Mouse (Mus musculus): ENCODE results near the gene Zmynd12. TPM values are rescaled to one million over a fixed set of nuclear protein-coding genes. Genes with fewer than 3 reads are reported as not detected.
A peak's percentile ranks its signal among the peaks of the same experiment; 100 is the strongest.

Gene Zmynd12
- total RNA-seq, 2 experiments from 2014 or later = 0.30 to 0.50 TPM

- DNase-seq (ENCODE audit: low spot score in 2 of 2) = no peak
Observed at GRCm38 (mm10) chr4:119447261-119447660, 24.6 kb downstream of the Zmynd12 start.

GRCm38 (mm10) chr4:119447786-119448185, 25.2 kb downstream of the Zmynd12 start:
- no peak for DNase-seq (ENCODE audit: low spot score in 2 of 2)

DNA sequence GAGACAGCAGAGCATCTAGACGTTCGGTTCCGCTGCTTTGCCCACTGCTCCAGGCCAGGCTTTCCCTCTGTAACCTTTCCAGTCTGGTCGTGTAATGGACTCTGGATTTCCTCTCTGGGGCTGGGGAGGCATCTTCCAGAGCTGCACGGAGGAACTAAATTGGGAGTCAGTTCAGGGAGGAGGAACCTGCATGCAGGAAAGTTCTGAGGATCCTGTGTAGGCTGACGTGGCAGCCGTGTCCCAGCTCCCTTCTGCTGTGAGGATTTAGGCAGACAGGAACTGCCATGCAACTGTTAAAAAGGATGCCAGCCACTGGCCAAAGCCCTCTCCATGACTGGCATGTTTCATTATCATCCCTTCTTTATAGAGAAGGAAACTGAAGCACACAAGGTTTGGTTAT, 27.8 kb downstream of the Zmynd12 start:
- no peak for DNase-seq (ENCODE audit: low spot score in 2 of 2)

DNA sequence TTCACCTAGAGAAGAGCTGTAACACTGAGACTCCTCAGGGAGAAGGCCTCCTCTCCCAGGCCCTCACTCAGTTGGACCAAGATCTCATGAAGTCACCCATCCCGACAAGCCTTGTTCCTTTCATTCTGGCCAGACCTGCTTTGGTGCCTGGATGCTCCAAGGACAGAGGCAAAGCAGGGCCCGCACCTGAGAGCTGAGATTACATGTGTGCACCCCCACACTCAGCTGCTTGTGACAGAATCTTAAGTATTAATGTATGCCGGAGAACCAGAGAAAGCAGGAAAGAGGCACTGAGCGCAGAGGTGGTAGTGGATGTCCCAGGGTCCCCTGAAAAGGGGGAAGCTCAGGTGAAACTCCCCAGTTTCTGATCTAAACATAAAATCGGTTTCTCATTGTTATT, 30.5 kb downstream of the Zmynd12 start:
- DNase-seq (ENCODE audit: low spot score in 2 of 2) = no peak

DNA sequence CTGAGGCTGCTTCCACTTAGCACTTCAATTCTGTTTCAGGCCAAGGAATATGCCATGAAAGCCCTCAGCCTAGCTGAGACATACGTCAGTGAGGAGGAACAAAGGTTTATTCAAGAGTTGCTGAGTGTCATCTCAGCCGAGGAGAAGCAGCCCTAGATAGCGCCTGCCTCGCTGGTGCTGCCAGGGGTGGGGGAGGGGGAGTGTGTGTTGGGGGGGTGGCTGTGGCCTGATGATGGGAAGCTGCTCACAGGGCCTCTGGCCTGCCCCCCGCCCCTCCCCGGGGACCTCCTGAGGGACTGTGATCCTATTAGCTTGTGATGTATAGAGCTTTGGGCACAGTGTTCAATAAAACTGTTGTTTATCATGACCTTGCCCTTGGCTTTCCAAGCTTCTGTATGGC, 30.9 kb downstream of the Zmynd12 start:
- DNase-seq (ENCODE audit: low spot score in 2 of 2) = no peak

- peak in 1 of 2 experiments; percentile 62 for DNase-seq (ENCODE audit: low spot score in 2 of 2)
Observed at GRCm38 (mm10) chr4:119460296-119460695, 37.7 kb downstream of the Zmynd12 start.

DNA sequence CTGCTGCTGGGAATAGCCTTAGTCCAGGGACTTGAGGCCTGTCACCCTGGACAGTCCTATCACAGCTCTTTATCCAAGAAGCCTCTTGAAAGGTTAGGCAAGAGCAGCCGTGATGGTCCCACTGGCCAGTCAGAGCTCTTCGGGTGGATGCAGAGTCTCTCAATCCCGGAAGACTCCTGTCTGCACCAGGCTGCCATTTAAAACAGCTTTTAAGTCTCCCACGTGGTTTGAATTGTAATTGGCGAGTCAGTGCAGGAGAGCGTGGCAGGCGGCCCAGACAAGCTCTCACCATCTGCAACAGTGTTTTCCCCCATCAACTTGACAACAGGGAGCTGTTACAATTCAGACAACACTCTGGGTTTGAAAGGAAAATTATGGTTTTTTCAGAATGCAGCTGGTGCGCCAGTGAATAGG, 38.1 kb downstream of the Zmynd12 start:
- peak; percentile 91 to 96 for DNase-seq (ENCODE audit: low spot score in 2 of 2)

DNA sequence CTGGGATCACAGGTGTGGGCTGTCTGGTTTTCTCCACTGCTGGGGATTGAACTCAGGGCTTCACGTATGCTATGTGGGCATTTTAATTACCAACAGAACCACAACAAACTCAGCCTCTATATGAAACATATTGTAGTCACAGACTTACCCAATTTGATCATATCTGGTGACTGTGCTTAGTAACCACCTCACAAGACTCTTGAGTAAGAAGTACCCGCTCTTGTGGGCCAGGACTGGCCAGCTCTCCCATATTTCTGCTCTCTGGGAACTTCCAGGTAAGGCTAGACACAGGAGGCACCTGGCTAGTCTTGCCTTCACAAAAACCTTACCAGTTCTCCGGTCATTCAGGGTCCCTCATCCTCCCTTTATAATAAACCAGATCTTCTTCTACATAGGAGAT, 39.8 kb downstream of the Zmynd12 start:
- no peak for DNase-seq (ENCODE audit: low spot score in 2 of 2)

- DNase-seq (ENCODE audit: low spot score in 2 of 2) = peak in 1 of 2 experiments; percentile 26
Observed at GRCm38 (mm10) chr4:119462858-119463755, 40.5 kb downstream of the Zmynd12 start.

GRCm38 (mm10) chr4:119463756-119464419, 41.3 kb downstream of the Zmynd12 start:
- no peak for DNase-seq (ENCODE audit: low spot score in 2 of 2)

DNA sequence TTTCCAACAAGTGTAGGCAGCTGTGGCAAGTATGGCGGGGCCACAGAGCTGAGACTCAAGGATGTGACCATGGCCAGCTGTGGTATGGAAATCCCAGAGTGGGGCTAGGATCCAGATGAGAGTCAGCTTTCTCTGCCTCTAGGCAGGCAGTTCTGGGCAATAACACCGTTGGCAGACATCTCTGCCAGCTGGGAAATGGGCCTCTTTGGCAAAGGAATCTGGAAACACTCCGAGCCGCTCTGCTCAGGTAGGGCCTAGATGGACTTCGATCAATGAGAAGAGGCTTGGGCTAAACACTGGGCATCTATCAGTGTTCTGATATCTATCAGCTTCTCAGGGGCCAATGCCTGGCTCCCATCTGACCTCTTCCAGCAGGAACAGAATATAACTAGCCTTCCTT, 43.2 kb downstream of the Zmynd12 start:
- DNase-seq (ENCODE audit: low spot score in 2 of 2) = no peak

DNA sequence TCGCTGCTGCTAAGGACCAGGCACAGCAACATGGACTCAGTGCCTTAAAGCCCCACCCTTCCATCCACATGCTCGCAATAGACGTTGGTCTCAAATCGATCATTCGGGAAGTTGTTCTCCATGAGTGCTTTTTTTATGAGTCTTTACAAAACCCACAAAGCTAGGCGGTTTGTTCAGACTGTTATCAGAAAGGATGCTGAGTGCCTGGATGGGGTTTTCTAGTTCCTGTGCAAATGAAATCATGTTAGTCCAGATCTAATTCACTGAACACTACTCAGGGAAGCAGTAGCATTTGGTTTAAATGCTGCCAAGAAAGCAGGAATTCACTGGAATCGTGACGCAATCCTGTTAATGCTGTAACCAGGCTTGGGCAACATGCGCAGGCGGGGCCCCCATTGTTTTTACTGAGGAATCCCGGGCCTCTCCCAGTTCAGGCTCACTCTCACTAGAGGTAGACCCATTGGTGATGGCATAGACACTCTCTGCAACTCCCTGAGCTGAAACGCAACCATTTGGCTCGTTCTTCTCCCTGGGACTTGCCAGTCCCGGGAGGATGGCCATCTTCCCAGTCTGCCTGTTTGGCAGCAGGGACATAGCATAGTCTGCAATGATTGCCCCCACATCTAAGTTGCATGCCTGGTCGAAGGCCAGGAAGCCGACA, 45.2 kb downstream of the Zmynd12 start:
- peak; percentile 43 to 69 for DNase-seq (ENCODE audit: low spot score in 2 of 2)

DNA sequence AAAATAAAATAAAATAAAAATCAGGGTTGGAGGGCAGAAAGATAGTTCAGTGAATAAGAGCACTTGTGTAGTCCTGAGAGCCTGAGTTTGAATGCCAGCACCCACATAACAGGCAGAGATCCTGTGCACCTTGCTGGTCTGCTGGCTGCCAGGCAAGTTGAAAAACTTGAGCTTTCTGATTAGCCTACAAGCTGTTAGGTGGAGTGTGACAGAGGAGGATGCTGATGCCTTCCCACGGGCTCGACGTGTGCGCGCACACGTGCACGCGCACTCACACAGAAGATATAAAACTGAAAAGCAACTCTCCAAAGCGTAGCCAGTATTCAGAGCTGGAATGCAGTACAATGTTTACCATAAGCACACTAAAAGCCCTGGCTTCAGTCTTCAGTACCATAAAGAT, 49.9 kb downstream of the Zmynd12 start:
- no peak for DNase-seq (ENCODE audit: low spot score in 2 of 2)

- DNase-seq (ENCODE audit: low spot score in 2 of 2) = no peak
Observed at GRCm38 (mm10) chr4:119473150-119473549, 50.5 kb downstream of the Zmynd12 start.

GRCm38 (mm10) chr4:119483051-119483450, 60.4 kb downstream of the Zmynd12 start:
- no peak for DNase-seq (ENCODE audit: low spot score in 2 of 2)

DNA sequence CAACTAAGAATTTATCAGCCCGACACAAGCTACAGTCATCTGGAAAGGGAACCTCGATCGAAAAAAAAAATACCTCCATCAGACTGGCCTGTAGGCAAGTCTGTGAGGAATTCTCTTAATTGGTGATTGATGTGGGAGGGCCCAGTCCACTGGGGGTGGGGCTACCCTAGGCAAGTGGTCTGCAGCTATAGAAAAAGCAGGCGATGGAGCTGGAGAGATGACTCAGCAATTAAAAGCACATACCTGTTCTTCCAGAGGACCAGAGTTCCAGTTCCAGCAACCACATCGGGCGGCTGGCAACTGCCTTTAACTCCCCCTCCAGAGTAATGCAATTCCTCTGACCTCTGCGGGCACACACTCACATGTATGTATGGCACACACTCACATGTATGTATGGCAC, 62.3 kb downstream of the Zmynd12 start:
- no peak for DNase-seq (ENCODE audit: low spot score in 2 of 2)

DNA sequence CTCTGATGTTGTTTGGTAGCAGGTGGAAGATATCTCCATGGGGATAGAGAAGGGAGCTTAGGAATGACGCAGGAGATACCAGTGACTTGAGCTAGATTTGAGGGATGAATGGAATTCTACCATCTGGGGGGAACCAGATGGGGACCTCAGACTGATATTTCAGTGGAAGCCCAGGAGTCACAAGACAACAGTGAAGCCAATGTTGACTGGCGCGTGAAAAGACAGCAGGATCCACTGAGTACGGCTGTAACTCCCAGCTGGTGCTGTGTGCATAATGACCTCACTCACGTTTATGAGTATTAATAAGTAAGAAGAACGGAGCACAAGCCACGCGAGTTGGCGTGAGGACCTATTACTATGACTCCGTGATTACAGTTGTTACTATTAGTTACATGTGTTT, 67.1 kb downstream of the Zmynd12 start:
- DNase-seq (ENCODE audit: low spot score in 2 of 2) = peak in 1 of 2 experiments; percentile 45

DNA sequence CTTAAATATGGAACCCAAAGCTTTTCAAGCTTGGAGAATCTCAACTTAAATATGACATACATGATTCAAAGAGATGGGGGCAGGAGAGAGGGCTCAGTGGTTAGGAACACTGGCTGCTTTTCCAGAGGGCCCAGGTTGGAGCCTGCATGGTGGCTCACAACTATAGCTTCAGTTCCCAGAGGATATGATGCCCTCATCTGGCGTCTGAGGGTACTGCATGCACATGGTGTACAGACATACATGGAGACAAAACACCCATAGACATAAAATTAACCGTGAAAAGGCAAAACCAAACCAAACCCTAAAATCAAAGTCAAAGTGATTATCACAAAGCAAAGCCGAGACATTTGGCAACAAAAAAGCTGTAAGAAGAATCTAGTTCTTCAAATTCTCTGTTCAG, 68.2 kb downstream of the Zmynd12 start:
- peak in 1 of 2 experiments; percentile 52 for DNase-seq (ENCODE audit: low spot score in 2 of 2)

GRCm38 (mm10) chr4:119492291-119492932, 69.8 kb downstream of the Zmynd12 start, which contains the start of gene Rimkla:
TSS of gene Rimkla (minus strand) at chr4:119492628.
- peak; percentile 48 to 63 for DNase-seq (ENCODE audit: low spot score in 2 of 2)

DNA sequence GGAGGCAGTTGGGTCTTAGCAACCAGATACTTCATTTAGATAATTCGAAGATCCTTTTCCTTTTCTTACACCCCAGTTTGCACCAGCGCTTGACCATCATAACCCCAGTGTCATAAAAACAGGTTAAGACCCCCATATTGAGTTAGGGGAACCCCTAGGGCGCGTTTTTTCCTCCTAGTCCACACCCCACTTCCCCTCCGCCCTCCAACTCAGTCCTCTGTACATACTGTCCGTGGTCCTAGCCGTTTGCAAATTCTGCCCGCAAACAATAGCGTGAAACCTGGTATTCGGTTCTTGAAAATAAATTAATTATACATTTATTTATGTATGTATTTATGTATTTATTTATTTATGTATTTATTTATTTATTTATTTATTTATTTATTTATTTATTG, 70.3 kb downstream of the Zmynd12 start:
- DNase-seq (ENCODE audit: low spot score in 2 of 2) = no peak

DNA sequence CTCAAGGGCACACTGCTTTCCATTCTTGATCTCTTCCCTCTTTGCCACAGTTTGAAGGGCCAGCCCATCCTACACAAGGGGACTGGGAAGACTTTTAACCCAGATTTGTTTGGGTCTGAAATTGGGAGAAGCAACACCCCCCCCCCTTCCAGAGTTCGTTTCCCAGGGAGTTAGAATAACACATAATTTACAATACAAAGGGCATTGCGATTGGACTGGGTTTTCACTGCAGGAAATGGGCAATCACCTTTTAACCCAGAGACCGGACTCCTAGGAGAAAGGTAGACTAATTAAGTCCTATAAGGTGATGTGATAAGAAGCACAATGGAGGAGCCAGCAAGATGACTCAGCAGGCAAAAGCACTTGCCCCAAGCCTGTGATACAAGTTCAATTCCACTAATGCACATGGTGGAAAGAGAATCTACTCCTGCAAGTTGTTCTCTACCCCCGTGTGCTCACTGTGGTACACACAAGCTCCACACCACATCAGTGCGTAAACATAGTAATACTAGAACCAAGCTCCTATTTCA, 75.8 kb downstream of the Zmynd12 start:
- no peak for DNase-seq (ENCODE audit: low spot score in 2 of 2)

All from layer of hippocampus, adult 18-20 months (tissue).